Mouse (Mus musculus) cerebellum, adult 9-11 months (tissue): ENCODE data around the gene Gjc1.
A peak's percentile ranks its signal among the peaks of the same experiment; 100 is the strongest.

ENCODE experiments used
- DNase-seq: peaks from one replicate; pipeline ENCODE4 v3.0.0; 2022

Gene Gjc1

GRCm38 (mm10) chr11:102770662-102771435 is 48.7 kb downstream of the Gjc1 start:
- peak; percentile 64 for DNase-seq

GRCm38 (mm10) chr11:102769993-102770661 is 49.4 kb downstream of the Gjc1 start:
- DNase-seq = peak; percentile 56

- peak; percentile 57 for DNase-seq
Observed at GRCm38 (mm10) chr11:102769141-102769540, 50.4 kb downstream of the Gjc1 start.

GRCm38 (mm10) chr11:102767055-102767670 is 52.3 kb downstream of the Gjc1 start:
- DNase-seq = peak; percentile 76

GRCm38 (mm10) chr11:102765416-102765815 is 54.1 kb downstream of the Gjc1 start:
- DNase-seq = peak; percentile 73

GRCm38 (mm10) chr11:102763009-102763767 is 56.3 kb downstream of the Gjc1 start:
- DNase-seq = peak; percentile 82

GRCm38 (mm10) chr11:102762248-102762647 is 57.3 kb downstream of the Gjc1 start:
- DNase-seq = peak; percentile 78

GRCm38 (mm10) chr11:102761309-102762210 is 57.9 kb downstream of the Gjc1 start, which contains the start of gene Adam11:
Adam11 (plus strand) TSS chr11:102761439.
- DNase-seq = peak; percentile 71

GRCm38 (mm10) chr11:102760805-102761308 is 58.6 kb downstream of the Gjc1 start:
- peak; percentile 73 for DNase-seq

- DNase-seq = peak; percentile 65
Observed at GRCm38 (mm10) chr11:102758977-102759376, 60.5 kb downstream of the Gjc1 start.

- no peak for DNase-seq
Observed at GRCm38 (mm10) chr11:102755391-102755790, 64.1 kb downstream of the Gjc1 start.

GRCm38 (mm10) chr11:102754416-102754815 is 65.1 kb downstream of the Gjc1 start:
- DNase-seq = no peak

GRCm38 (mm10) chr11:102753591-102754324 is 65.7 kb downstream of the Gjc1 start:
- DNase-seq = no peak

GRCm38 (mm10) chr11:102752896-102753590 is 66.5 kb downstream of the Gjc1 start:
- DNase-seq = peak; percentile 60

- peak; percentile 31 for DNase-seq
Observed at GRCm38 (mm10) chr11:102749712-102750111, 69.8 kb downstream of the Gjc1 start.
